Mouse (Mus musculus): ENCODE results near the gene Nrip3.

GRCm38 (mm10) chr7:109772251-109772650 is 9.6 kb downstream of the Nrip3 start:
- TF ChIP-seq GATA1 (IDR thresholded peaks at IDR 0.05; ENCODE audit: borderline replicate concordance, low read length) = no peak
- TF ChIP-seq FLI1 (IDR thresholded peaks at IDR 0.05; ENCODE audit: low read length) = no peak

Measured in megakaryocyte, embryonic 14.5 days (primary cell).